Mouse (Mus musculus) liver, postnatal 0 days (tissue): ENCODE measurements around the gene Tnip3.

Experiments used
- CTCF ChIP-seq: sonication (generic); IDR thresholded peaks from 2 replicates; pipeline ENCODE4 v1.5.1; 2016; ENCODE audit warnings: antibody characterized with exemption, low read depth
- EP300 ChIP-seq: IDR thresholded peaks from 2 replicates; pipeline ENCODE4 v1.6.1; 2016; ENCODE audit warnings: antibody characterized with exemption, low read depth, mild to moderate bottlenecking

DNA sequence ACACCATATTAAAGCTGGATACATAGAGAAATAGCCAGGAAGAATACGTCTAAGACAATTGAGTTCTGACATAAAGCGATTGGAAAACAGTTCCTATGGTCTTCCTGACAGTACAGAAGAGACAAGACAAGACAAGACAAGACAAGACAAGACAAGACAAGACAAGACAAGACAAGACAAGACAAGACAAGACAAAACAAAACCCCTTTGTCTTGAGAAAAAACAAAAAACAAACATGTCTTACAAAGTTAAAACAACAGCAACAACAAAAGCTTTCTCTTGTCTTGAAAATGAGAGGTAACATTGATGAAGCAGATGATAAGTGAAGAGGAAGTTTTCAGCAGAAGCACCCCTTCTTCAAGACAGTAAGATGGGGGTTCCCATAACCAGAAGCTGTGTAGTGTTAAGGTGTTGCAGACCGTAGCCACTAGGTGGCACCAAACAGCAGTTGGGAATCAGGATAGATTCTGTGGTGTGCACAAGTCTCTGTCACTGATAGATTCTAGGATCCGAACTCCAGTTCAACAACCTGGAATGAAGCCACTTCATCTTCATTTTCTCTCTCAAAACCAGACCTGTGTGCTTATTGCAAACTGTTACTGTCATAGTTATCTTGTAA, 15.0 kb upstream of the Tnip3 start:
- TF ChIP-seq CTCF (peak; percentile 92), EP300 (no peak)
